Mouse (Mus musculus): ENCODE results near the gene Ccnb2.

The Ccnb2 gene

DNA sequence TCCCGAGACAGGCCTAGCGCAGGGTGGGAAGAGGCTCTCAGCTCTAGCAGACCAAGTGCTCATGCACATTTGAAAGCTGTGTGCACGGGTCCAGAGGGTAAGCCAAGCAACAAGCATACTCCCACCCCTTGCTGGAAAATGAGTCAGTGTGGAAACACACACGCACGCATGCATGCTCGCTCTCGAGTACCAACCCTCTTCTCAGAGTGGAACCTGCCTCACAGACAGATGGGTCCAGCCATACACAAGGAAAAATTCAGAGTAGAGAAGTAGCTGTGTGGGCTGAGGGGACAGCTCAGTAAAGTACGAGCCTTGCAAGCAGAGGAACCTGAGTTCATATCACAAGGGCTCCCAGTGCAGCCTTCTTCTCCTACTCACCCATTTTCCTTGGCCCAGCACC, 11.6 kb downstream of the Ccnb2 start:
- Histone ChIP-seq H3K36me3 (ENCODE audit: insufficient read depth, low read length) (peaks cover 89% of the 10 kb centered on the region), H3K27me3 (ENCODE audit: insufficient read depth, low read length) (no peaks in the 10 kb centered on the region), H3K4me1 (replicated peaks; ENCODE audit: low read depth, low read length) (no peaks in the 10 kb centered on the region), H3K4me3 (replicated peaks; ENCODE audit: low read length) (no peak overlapping the region), H3K9me3 (ENCODE audit: low read length) (no peaks in the 10 kb centered on the region)
- TF ChIP-seq CTCF (conservative IDR thresholded peaks at IDR 0.05; ENCODE audit: low read length), result no peak
- no peak for TF ChIP-seq NANOG (IDR thresholded peaks at IDR 0.05; ENCODE audit: borderline replicate concordance, low read length)
- no peak for TF ChIP-seq POU5F1 (IDR thresholded peaks at IDR 0.05; ENCODE audit: borderline replicate concordance, low read length)

DNA sequence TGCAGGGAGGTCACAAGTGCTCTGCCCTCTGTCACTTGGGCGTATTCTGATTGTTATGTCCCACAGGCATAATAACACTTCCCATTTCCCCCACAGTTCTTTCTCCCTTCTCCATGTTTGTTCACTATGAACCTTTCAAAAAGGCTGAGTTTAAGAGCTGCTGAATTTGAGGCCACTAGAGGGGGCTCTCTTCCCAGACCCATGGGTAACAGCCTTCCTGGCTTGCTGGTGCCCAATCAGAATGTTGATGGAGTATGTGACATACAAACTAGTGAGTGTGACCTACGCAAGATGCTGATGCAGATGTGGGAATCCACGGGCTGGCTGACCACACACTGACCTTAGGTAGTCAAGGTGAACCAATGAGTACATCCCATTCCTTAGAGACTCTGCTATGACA, 12.6 kb downstream of the Ccnb2 start:
- peaks cover 4% of the 10 kb centered on the region; the same call in 1 of the 2 replicates for H3K4me1 ChIP-seq (replicated peaks; ENCODE audit: low read depth, low read length)
- peaks cover 79% of the 10 kb centered on the region for H3K36me3 ChIP-seq (ENCODE audit: insufficient read depth, low read length)
- H3K9me3 ChIP-seq (ENCODE audit: low read length), result no peaks in the 10 kb centered on the region
- no peaks in the 10 kb centered on the region for H3K27me3 ChIP-seq (ENCODE audit: insufficient read depth, low read length)
- H3K4me3 ChIP-seq (replicated peaks; ENCODE audit: low read length), result no peak overlapping the region
- no peak for TF ChIP-seq POU5F1 (IDR thresholded peaks at IDR 0.05; ENCODE audit: borderline replicate concordance, low read length)
- peak; percentile 71 for TF ChIP-seq CTCF (conservative IDR thresholded peaks at IDR 0.05; ENCODE audit: low read length)

- no peak for TF ChIP-seq NANOG (IDR thresholded peaks at IDR 0.05; ENCODE audit: borderline replicate concordance, low read length)
- TF ChIP-seq CTCF (conservative IDR thresholded peaks at IDR 0.05; ENCODE audit: low read length), result no peak
- TF ChIP-seq POU5F1 (IDR thresholded peaks at IDR 0.05; ENCODE audit: borderline replicate concordance, low read length), result no peak
- no peak overlapping the region for H3K4me3 ChIP-seq (replicated peaks; ENCODE audit: low read length)
- H3K4me1 ChIP-seq (replicated peaks; ENCODE audit: low read depth, low read length), result peaks cover 5% of the 10 kb centered on the region; the same call in 1 of the 2 replicates
- no peaks in the 10 kb centered on the region for H3K27me3 ChIP-seq (ENCODE audit: insufficient read depth, low read length)
- H3K9me3 ChIP-seq (ENCODE audit: low read length), result no peaks in the 10 kb centered on the region
- H3K36me3 ChIP-seq (ENCODE audit: insufficient read depth, low read length), result peaks cover 58% of the 10 kb centered on the region
Observed at GRCm38 (mm10) chr9:70406596-70406995, 14.8 kb downstream of the Ccnb2 start.

DNA sequence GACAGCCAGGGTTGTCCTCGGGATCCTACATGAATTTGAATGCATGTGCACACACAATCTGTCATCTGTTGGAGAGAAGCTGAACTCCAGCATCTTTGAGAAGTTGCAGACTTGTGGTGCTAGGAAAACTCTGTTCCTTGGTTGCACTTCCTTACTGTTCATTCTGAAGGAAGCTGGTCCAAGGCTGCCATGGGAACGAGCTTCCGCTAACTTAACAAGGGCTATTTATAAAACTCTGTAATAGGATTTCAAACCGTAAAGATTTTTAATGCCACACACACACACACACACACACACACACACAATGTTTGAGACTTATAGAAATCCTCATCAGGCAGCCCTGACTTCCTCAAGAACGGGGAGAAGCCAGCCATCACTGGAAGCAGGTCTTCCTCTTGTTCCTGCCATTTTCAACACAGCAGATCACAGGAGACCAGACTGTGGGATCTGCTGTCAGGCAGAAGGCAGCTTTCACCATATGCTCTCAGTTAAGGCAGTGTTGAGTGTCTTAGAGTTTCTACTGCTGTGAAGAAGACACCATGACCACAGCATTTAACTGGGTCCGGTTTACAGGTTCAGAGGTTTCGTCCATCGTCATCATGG, 19.3 kb downstream of the Ccnb2 start:
- Histone ChIP-seq H3K36me3 (ENCODE audit: insufficient read depth, low read length) (peaks cover 25% of the 10 kb centered on the region), H3K27me3 (ENCODE audit: insufficient read depth, low read length) (no peaks in the 10 kb centered on the region), H3K4me3 (replicated peaks; ENCODE audit: low read length) (no peak overlapping the region), H3K4me1 (replicated peaks; ENCODE audit: low read depth, low read length) (peaks cover 9% of the 10 kb centered on the region; the same call in 1 of the 2 replicates), H3K9me3 (ENCODE audit: low read length) (no peaks in the 10 kb centered on the region)
- TF ChIP-seq CTCF (conservative IDR thresholded peaks at IDR 0.05; ENCODE audit: low read length), result no peak
- no peak for TF ChIP-seq NANOG (IDR thresholded peaks at IDR 0.05; ENCODE audit: borderline replicate concordance, low read length)
- TF ChIP-seq POU5F1 (IDR thresholded peaks at IDR 0.05; ENCODE audit: borderline replicate concordance, low read length), result no peak

- Histone ChIP-seq H3K4me3 (replicated peaks; ENCODE audit: low read length) (no peak overlapping the region), H3K36me3 (ENCODE audit: insufficient read depth, low read length) (peaks cover 27% of the 10 kb centered on the region), H3K4me1 (replicated peaks; ENCODE audit: low read depth, low read length) (peaks cover 29% of the 10 kb centered on the region), H3K9me3 (ENCODE audit: low read length) (no peaks in the 10 kb centered on the region), H3K27me3 (ENCODE audit: insufficient read depth, low read length) (no peaks in the 10 kb centered on the region)
- TF ChIP-seq POU5F1 (IDR thresholded peaks at IDR 0.05; ENCODE audit: borderline replicate concordance, low read length) (no peak), NANOG (IDR thresholded peaks at IDR 0.05; ENCODE audit: borderline replicate concordance, low read length) (no peak), CTCF (conservative IDR thresholded peaks at IDR 0.05; ENCODE audit: low read length) (no peak)
Observed at GRCm38 (mm10) chr9:70396083-70396482, 25.3 kb downstream of the Ccnb2 start.

- Histone ChIP-seq H3K36me3 (ENCODE audit: insufficient read depth, low read length) (peaks cover 27% of the 10 kb centered on the region), H3K4me3 (replicated peaks; ENCODE audit: low read length) (no peak overlapping the region), H3K27me3 (ENCODE audit: insufficient read depth, low read length) (no peaks in the 10 kb centered on the region), H3K4me1 (replicated peaks; ENCODE audit: low read depth, low read length) (peaks cover 29% of the 10 kb centered on the region), H3K9me3 (ENCODE audit: low read length) (no peaks in the 10 kb centered on the region)
- TF ChIP-seq POU5F1 (IDR thresholded peaks at IDR 0.05; ENCODE audit: borderline replicate concordance, low read length), result no peak
- TF ChIP-seq CTCF (conservative IDR thresholded peaks at IDR 0.05; ENCODE audit: low read length), result peak; percentile 20; the same call in 1 of the 2 replicates
- no peak for TF ChIP-seq NANOG (IDR thresholded peaks at IDR 0.05; ENCODE audit: borderline replicate concordance, low read length)
Observed at GRCm38 (mm10) chr9:70395617-70396016, 25.7 kb downstream of the Ccnb2 start.

GRCm38 (mm10) chr9:70392563-70392907, 28.8 kb downstream of the Ccnb2 start:
- peaks cover 24% of the 10 kb centered on the region for H3K4me1 ChIP-seq (replicated peaks; ENCODE audit: low read depth, low read length)
- TF ChIP-seq CTCF (conservative IDR thresholded peaks at IDR 0.05; ENCODE audit: low read length) (peak; percentile 33), POU5F1 (IDR thresholded peaks at IDR 0.05; ENCODE audit: borderline replicate concordance, low read length) (no peak), NANOG (IDR thresholded peaks at IDR 0.05; ENCODE audit: borderline replicate concordance, low read length) (no peak)
- H3K36me3 ChIP-seq (ENCODE audit: insufficient read depth, low read length), result peaks cover 16% of the 10 kb centered on the region
- H3K4me3 ChIP-seq (replicated peaks; ENCODE audit: low read length), result no peak overlapping the region
- H3K9me3 ChIP-seq (ENCODE audit: low read length), result no peaks in the 10 kb centered on the region
- H3K27me3 ChIP-seq (ENCODE audit: insufficient read depth, low read length), result no peaks in the 10 kb centered on the region

DNA sequence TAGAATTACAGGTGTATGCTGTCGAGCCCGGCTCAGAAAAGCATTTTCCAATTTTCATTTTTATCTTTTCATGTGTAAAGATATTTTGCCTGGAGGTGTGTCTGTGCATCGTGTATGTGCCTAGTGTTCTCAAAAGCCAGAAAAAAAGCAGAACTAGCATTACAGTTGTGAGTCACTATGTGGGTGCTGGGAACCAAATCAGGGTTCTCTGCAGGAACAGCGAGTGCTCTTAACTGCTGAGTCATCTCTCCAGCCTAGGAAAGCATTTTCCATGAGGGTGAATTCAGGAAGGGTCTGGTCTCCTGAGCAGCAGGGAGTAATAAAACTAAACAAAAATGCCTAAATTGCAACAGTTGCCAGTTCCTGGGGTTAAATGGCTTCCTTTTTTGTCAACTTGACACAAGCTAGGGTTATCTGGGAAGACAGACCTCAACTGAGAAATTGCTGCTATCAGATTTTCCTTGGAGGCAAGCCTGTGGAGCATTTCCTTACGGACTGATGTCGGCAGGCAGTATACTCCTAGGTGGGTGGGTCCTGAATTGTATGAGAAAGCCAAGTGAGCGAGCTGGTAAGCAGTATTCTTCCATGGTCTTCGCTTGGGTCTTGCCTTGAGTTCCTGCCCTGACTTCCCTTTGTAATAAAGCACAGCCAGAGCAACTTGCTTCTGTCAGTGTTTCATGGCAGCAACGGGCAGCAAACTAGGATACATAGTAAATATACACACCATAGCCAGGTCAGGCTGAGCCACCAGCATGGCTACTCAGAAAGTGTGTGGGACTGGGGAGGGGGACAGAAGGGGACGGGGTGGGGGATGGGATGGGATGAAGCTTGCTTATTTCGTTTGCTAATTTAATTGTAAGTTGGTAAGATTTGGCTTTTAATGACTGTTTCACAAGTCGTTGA, 29.4 kb downstream of the Ccnb2 start:
- peaks cover 17% of the 10 kb centered on the region for H3K36me3 ChIP-seq (ENCODE audit: insufficient read depth, low read length)
- TF ChIP-seq NANOG (IDR thresholded peaks at IDR 0.05; ENCODE audit: borderline replicate concordance, low read length) (no peak), CTCF (conservative IDR thresholded peaks at IDR 0.05; ENCODE audit: low read length) (no peak), POU5F1 (IDR thresholded peaks at IDR 0.05; ENCODE audit: borderline replicate concordance, low read length) (no peak)
- H3K4me1 ChIP-seq (replicated peaks; ENCODE audit: low read depth, low read length), result peaks cover 24% of the 10 kb centered on the region
- H3K9me3 ChIP-seq (ENCODE audit: low read length), result no peaks in the 10 kb centered on the region
- no peaks in the 10 kb centered on the region for H3K27me3 ChIP-seq (ENCODE audit: insufficient read depth, low read length)
- H3K4me3 ChIP-seq (replicated peaks; ENCODE audit: low read length), result no peak overlapping the region

Data from E14TG2a.4 (cell line).